Mouse (Mus musculus) adrenal gland, postnatal 14 days (tissue): ENCODE results near the gene Il4ra. TPM values are rescaled to one million over a fixed set of nuclear protein-coding genes. Genes with fewer than 3 reads are reported as not detected.

Experiments used
- total RNA-seq: library from RNA; stranded (reverse); gene quantifications from 2 replicates; pipeline ENCODE4 v1.2.3, GENCODE M21; 2021

Gene Il4ra
- total RNA-seq, 1 experiment from 2014 or later, result 51.5 TPM

Other genes with a start within 250 kb of the Il4ra start
- 4.0 and 4.5 TPM in 2 replicates for gene Kdm8, start 107.4 kb upstream of the Il4ra start, total RNA-seq
- gene Nsmce1, start 60.5 kb upstream of the Il4ra start, total RNA-seq, result 43.3 and 44.6 TPM in 2 replicates
- 0.63 and 8.8 TPM in 2 replicates for gene Il21r, start 51.3 kb downstream of the Il4ra start, total RNA-seq
- 61.0 and 66.2 TPM in 2 replicates for gene Gtf3c1, start 155.7 kb downstream of the Il4ra start, total RNA-seq
- 16.6 and 16.7 TPM in 2 replicates for gene D430042O09Rik, start 155.8 kb downstream of the Il4ra start, total RNA-seq